Mouse (Mus musculus): ENCODE data around the gene Abcb8. TPM values are rescaled to one million over a fixed set of nuclear protein-coding genes. Genes with fewer than 3 reads are reported as not detected.

The Abcb8 gene
- total and polyA plus RNA-seq, 2 experiments = 21.5 to 71.0 TPM

- TF ChIP-seq POLR2A (IDR thresholded peaks at IDR 0.05; ENCODE audit: extremely low read depth, insufficient read depth, low read length) (no peak), CTCF (IDR thresholded peaks at IDR 0.05; ENCODE audit: low read depth, low read length) (no peak)
- DNase-seq (ENCODE audit: extremely low read depth, low read depth, low spot score) = no peak
- Histone ChIP-seq H3K36me3 (ENCODE audit: control insufficient read depth, insufficient read depth, low read length) (no peaks in the 10 kb centered on the region), H3K4me3 (ENCODE audit: insufficient read depth, low read depth, low read length) (peak overlapping the region; percentile 73), H3K27me3 (ENCODE audit: control insufficient read depth, insufficient read depth, low read length) (no peaks in the 10 kb centered on the region), H3K4me1 (ENCODE audit: control insufficient read depth, insufficient read depth, low read length) (peaks cover 12% of the 10 kb centered on the region), H3K79me2 (ENCODE audit: control insufficient read depth, insufficient read depth, low read length) (peaks cover 36% of the 10 kb centered on the region), H3K27ac (replicated peaks; ENCODE audit: insufficient read depth, low read depth, low read length) (no peak overlapping the region), H3K9ac (ENCODE audit: low read depth, low read length) (peak overlapping the region; percentile 86)
- 3% methylated on average over 29 of the region's 29 CpGs for WGBS
These were observed 59.3 kb downstream of the Abcb8 start for GRCm38 (mm10) chr5:24452691-24453233.

- H3K36me3 ChIP-seq (ENCODE audit: control insufficient read depth, insufficient read depth, low read length) = no peaks in the 10 kb centered on the region
- 50% methylated on average over 5 of the region's 5 CpGs for WGBS
- peaks cover 12% of the 10 kb centered on the region for H3K4me1 ChIP-seq (ENCODE audit: control insufficient read depth, insufficient read depth, low read length)
- TF ChIP-seq POLR2A (IDR thresholded peaks at IDR 0.05; ENCODE audit: extremely low read depth, insufficient read depth, low read length) (no peak), CTCF (IDR thresholded peaks at IDR 0.05; ENCODE audit: low read depth, low read length) (no peak)
- H3K4me3 ChIP-seq (ENCODE audit: insufficient read depth, low read depth, low read length) = peak overlapping the region; percentile 73; the same call in 1 of the 2 replicates
- no peaks in the 10 kb centered on the region for H3K27me3 ChIP-seq (ENCODE audit: control insufficient read depth, insufficient read depth, low read length)
- peak overlapping the region; percentile 86 for H3K9ac ChIP-seq (ENCODE audit: low read depth, low read length)
- DNase-seq (ENCODE audit: extremely low read depth, low read depth, low spot score) = no peak
- H3K27ac ChIP-seq (replicated peaks; ENCODE audit: insufficient read depth, low read depth, low read length) = no peak overlapping the region
- H3K79me2 ChIP-seq (ENCODE audit: control insufficient read depth, insufficient read depth, low read length) = peaks cover 36% of the 10 kb centered on the region
These were observed 60.0 kb downstream of the Abcb8 start for GRCm38 (mm10) chr5:24453283-24453984.

GRCm38 (mm10) chr5:24453985-24454303, 60.5 kb downstream of the Abcb8 start:
- no peak for DNase-seq (ENCODE audit: extremely low read depth, low read depth, low spot score)
- Histone ChIP-seq H3K27me3 (ENCODE audit: control insufficient read depth, insufficient read depth, low read length) (no peaks in the 10 kb centered on the region), H3K4me1 (ENCODE audit: control insufficient read depth, insufficient read depth, low read length) (peaks cover 12% of the 10 kb centered on the region), H3K79me2 (ENCODE audit: control insufficient read depth, insufficient read depth, low read length) (peaks cover 36% of the 10 kb centered on the region), H3K9ac (ENCODE audit: low read depth, low read length) (no peak overlapping the region), H3K27ac (replicated peaks; ENCODE audit: insufficient read depth, low read depth, low read length) (no peak overlapping the region), H3K36me3 (ENCODE audit: control insufficient read depth, insufficient read depth, low read length) (no peaks in the 10 kb centered on the region), H3K4me3 (ENCODE audit: insufficient read depth, low read depth, low read length) (no peak overlapping the region)
- TF ChIP-seq CTCF (IDR thresholded peaks at IDR 0.05; ENCODE audit: low read depth, low read length) (no peak), POLR2A (IDR thresholded peaks at IDR 0.05; ENCODE audit: extremely low read depth, insufficient read depth, low read length) (no peak)
- 54% methylated on average over 2 of the region's 2 CpGs for WGBS

GRCm38 (mm10) chr5:24455076-24455475, 61.6 kb downstream of the Abcb8 start:
- WGBS = 90% methylated on average over 3 of the region's 3 CpGs

GRCm38 (mm10) chr5:24455613-24456012, 62.1 kb downstream of the Abcb8 start:
- Histone ChIP-seq H3K4me1 (ENCODE audit: control insufficient read depth, insufficient read depth, low read length) (peaks cover 16% of the 10 kb centered on the region), H3K9ac (ENCODE audit: low read depth, low read length) (no peak overlapping the region), H3K4me3 (ENCODE audit: insufficient read depth, low read depth, low read length) (no peak overlapping the region), H3K79me2 (ENCODE audit: control insufficient read depth, insufficient read depth, low read length) (peaks cover 43% of the 10 kb centered on the region), H3K27me3 (ENCODE audit: control insufficient read depth, insufficient read depth, low read length) (no peaks in the 10 kb centered on the region), H3K36me3 (ENCODE audit: control insufficient read depth, insufficient read depth, low read length) (no peaks in the 10 kb centered on the region), H3K27ac (replicated peaks; ENCODE audit: insufficient read depth, low read depth, low read length) (no peak overlapping the region)
- no peak for DNase-seq (ENCODE audit: extremely low read depth, low read depth, low spot score)
- WGBS = 77% methylated on average over 7 of the region's 7 CpGs
- TF ChIP-seq CTCF (IDR thresholded peaks at IDR 0.05; ENCODE audit: low read depth, low read length) (no peak), POLR2A (IDR thresholded peaks at IDR 0.05; ENCODE audit: extremely low read depth, insufficient read depth, low read length) (no peak)

More at GRCm38 (mm10) chr5:24455076-24455475, 61.6 kb downstream of the Abcb8 start:
- no peak for TF ChIP-seq CTCF (IDR thresholded peaks at IDR 0.05; ENCODE audit: low read depth, low read length)
- Histone ChIP-seq H3K4me3 (ENCODE audit: insufficient read depth, low read depth, low read length) (no peak overlapping the region), H3K27me3 (ENCODE audit: control insufficient read depth, insufficient read depth, low read length) (no peaks in the 10 kb centered on the region), H3K36me3 (ENCODE audit: control insufficient read depth, insufficient read depth, low read length) (no peaks in the 10 kb centered on the region), H3K27ac (replicated peaks; ENCODE audit: insufficient read depth, low read depth, low read length) (no peak overlapping the region), H3K9ac (ENCODE audit: low read depth, low read length) (no peak overlapping the region), H3K4me1 (ENCODE audit: control insufficient read depth, insufficient read depth, low read length) (peaks cover 16% of the 10 kb centered on the region), H3K79me2 (ENCODE audit: control insufficient read depth, insufficient read depth, low read length) (peaks cover 40% of the 10 kb centered on the region)
- no peak for DNase-seq (ENCODE audit: extremely low read depth, low read depth, low spot score)

Other genes with a start within 250 kb of the Abcb8 start
- 2.5 and 3.0 TPM in 2 replicates for gene Nupl2, start 228.7 kb upstream of the Abcb8 start, total RNA-seq (2014; rRNA removed)
- gene Nupl2, start 228.7 kb upstream of the Abcb8 start, polyA plus RNA-seq (2012; rRNA removed) = 2.9 and 3.1 TPM in 2 replicates
- gene Kcnh2, start 42.1 kb upstream of the Abcb8 start, total RNA-seq (2014; rRNA removed) = 0.13 TPM in 1 of 2 replicates, not detected in the other
- gene Kcnh2, start 42.1 kb upstream of the Abcb8 start, polyA plus RNA-seq (2012; rRNA removed) = 0.21 TPM in 1 of 2 replicates, not detected in the other
- 1.1 and 2.0 TPM in 2 replicates for gene Nos3, start 28.9 kb upstream of the Abcb8 start, total RNA-seq (2014; rRNA removed)
- 2.6 and 2.9 TPM in 2 replicates for gene Nos3, start 28.9 kb upstream of the Abcb8 start, polyA plus RNA-seq (2012; rRNA removed)
- gene Atg9b, start 1.5 kb upstream of the Abcb8 start, total RNA-seq (2014; rRNA removed) = 0.09 and 0.27 TPM in 2 replicates
- gene Atg9b, start 1.5 kb upstream of the Abcb8 start, polyA plus RNA-seq (2012; rRNA removed) = 0.05 and 0.35 TPM in 2 replicates
- not detected in 2 replicates for gene Asic3, start 19.7 kb downstream of the Abcb8 start, total RNA-seq (2014; rRNA removed)
- gene Asic3, start 19.7 kb downstream of the Abcb8 start, polyA plus RNA-seq (2012; rRNA removed) = 0.12 and 0.84 TPM in 2 replicates
- gene Cdk5, start 29.9 kb downstream of the Abcb8 start, total RNA-seq (2014; rRNA removed) = 9.5 and 10.0 TPM in 2 replicates
- gene Cdk5, start 29.9 kb downstream of the Abcb8 start, polyA plus RNA-seq (2012; rRNA removed) = 34.6 and 38.4 TPM in 2 replicates
- gene Slc4a2, start 30.2 kb downstream of the Abcb8 start, total RNA-seq (2014; rRNA removed) = 15.4 and 22.7 TPM in 2 replicates
- gene Slc4a2, start 30.2 kb downstream of the Abcb8 start, polyA plus RNA-seq (2012; rRNA removed) = 33.5 and 40.4 TPM in 2 replicates
- gene Fastk, start 51.6 kb downstream of the Abcb8 start, total RNA-seq (2014; rRNA removed) = 22.3 and 28.5 TPM in 2 replicates
- 104 and 166 TPM in 2 replicates for gene Fastk, start 51.6 kb downstream of the Abcb8 start, polyA plus RNA-seq (2012; rRNA removed)
- gene Tmub1, start 54.2 kb downstream of the Abcb8 start, total RNA-seq (2014; rRNA removed) = 5.2 and 6.2 TPM in 2 replicates
- 30.7 and 35.2 TPM in 2 replicates for gene Tmub1, start 54.2 kb downstream of the Abcb8 start, polyA plus RNA-seq (2012; rRNA removed)
- gene Agap3, start 58.5 kb downstream of the Abcb8 start, total RNA-seq (2014; rRNA removed) = 13.8 and 17.9 TPM in 2 replicates
- 33.7 and 37.8 TPM in 2 replicates for gene Agap3, start 58.5 kb downstream of the Abcb8 start, polyA plus RNA-seq (2012; rRNA removed)
- not detected in 2 replicates for gene Gbx1, start 133.5 kb downstream of the Abcb8 start, total RNA-seq (2014; rRNA removed)
- gene Gbx1, start 133.5 kb downstream of the Abcb8 start, polyA plus RNA-seq (2012; rRNA removed) = 0.02 TPM in 1 of 2 replicates, not detected in the other
- 0.13 TPM in 1 of 2 replicates, not detected in the other for gene Asb10, start 147.3 kb downstream of the Abcb8 start, total RNA-seq (2014; rRNA removed)
- gene Asb10, start 147.3 kb downstream of the Abcb8 start, polyA plus RNA-seq (2012; rRNA removed) = 0.06 and 0.10 TPM in 2 replicates
- not detected in 2 replicates for gene 4931409K22Rik, start 163.1 kb downstream of the Abcb8 start, total RNA-seq (2014; rRNA removed)
- gene 4931409K22Rik, start 163.1 kb downstream of the Abcb8 start, polyA plus RNA-seq (2012; rRNA removed) = not detected in 2 replicates
- 25.0 and 25.9 TPM in 2 replicates for gene Abcf2, start 183.8 kb downstream of the Abcb8 start, total RNA-seq (2014; rRNA removed)
- gene Abcf2, start 183.8 kb downstream of the Abcb8 start, polyA plus RNA-seq (2012; rRNA removed) = 27.1 and 31.9 TPM in 2 replicates
- 9.5 and 14.2 TPM in 2 replicates for gene Chpf2, start 193.1 kb downstream of the Abcb8 start, total RNA-seq (2014; rRNA removed)
- 21.1 and 22.4 TPM in 2 replicates for gene Chpf2, start 193.1 kb downstream of the Abcb8 start, polyA plus RNA-seq (2012; rRNA removed)
- 0.55 and 1.3 TPM in 2 replicates for gene Smarcd3, start 230.7 kb downstream of the Abcb8 start, total RNA-seq (2014; rRNA removed)
- gene Smarcd3, start 230.7 kb downstream of the Abcb8 start, polyA plus RNA-seq (2012; rRNA removed) = 1.3 TPM in 2 replicates

Measured in liver, adult 2 months (tissue).